Mouse (Mus musculus) kidney, postnatal 36 days (tissue): ENCODE results near the gene Ilf3.

Experiments used
- DNase-seq, 2 experiments: peaks; one replicate each; pipeline ENCODE4 v3.0.0; 2021 to 2022; ENCODE audit warnings: mixed read lengths in 2 of 2

Gene Ilf3

GRCm38 (mm10) chr9:21403745-21404144 is 36.1 kb downstream of the Ilf3 start:
- DNase-seq = no peak

- no peak for DNase-seq
These were observed 37.9 kb downstream of the Ilf3 start for GRCm38 (mm10) chr9:21405525-21405924.

- DNase-seq = peak; percentile 91 to 92
These were observed 40.3 kb downstream of the Ilf3 start for GRCm38 (mm10) chr9:21407951-21408350.

GRCm38 (mm10) chr9:21408624-21409023 is 41.0 kb downstream of the Ilf3 start:
- DNase-seq = no peak

- DNase-seq = peak; percentile 83 to 93
These were observed 42.1 kb downstream of the Ilf3 start for GRCm38 (mm10) chr9:21409592-21410317.

GRCm38 (mm10) chr9:21411669-21412550 is 44.2 kb downstream of the Ilf3 start, which contains the start of gene Qtrt1:
Qtrt1 (plus strand) TSS chr9:21411837.
- DNase-seq = peak; percentile 87 to 90

GRCm38 (mm10) chr9:21417866-21418265 is 50.2 kb downstream of the Ilf3 start:
- no peak for DNase-seq

GRCm38 (mm10) chr9:21419646-21420045 is 52.0 kb downstream of the Ilf3 start:
- DNase-seq = no peak

- DNase-seq = peak; percentile 96 to 100
These were observed 57.2 kb downstream of the Ilf3 start, which contains the start of gene Dnm2 for GRCm38 (mm10) chr9:21424631-21425555. Dnm2 (plus strand) TSS chr9:21424908.

- no peak for DNase-seq
These were observed 57.9 kb downstream of the Ilf3 start for GRCm38 (mm10) chr9:21425556-21425945.

GRCm38 (mm10) chr9:21426013-21426412 is 58.3 kb downstream of the Ilf3 start:
- peak; percentile 52 to 60 for DNase-seq

- no peak for DNase-seq
These were observed 58.9 kb downstream of the Ilf3 start for GRCm38 (mm10) chr9:21426525-21426924.

- DNase-seq = peak; percentile 82
These were observed 60.1 kb downstream of the Ilf3 start for GRCm38 (mm10) chr9:21427773-21428172.

- DNase-seq = no peak
These were observed 60.5 kb downstream of the Ilf3 start for GRCm38 (mm10) chr9:21428178-21428577.

GRCm38 (mm10) chr9:21430724-21431123 is 63.1 kb downstream of the Ilf3 start:
- DNase-seq = no peak

- DNase-seq = no peak
These were observed 64.4 kb downstream of the Ilf3 start for GRCm38 (mm10) chr9:21432066-21432465.

- DNase-seq = no peak
These were observed 66.1 kb downstream of the Ilf3 start for GRCm38 (mm10) chr9:21433766-21434165.

- DNase-seq = no peak
These were observed 66.7 kb downstream of the Ilf3 start for GRCm38 (mm10) chr9:21434410-21434809.

GRCm38 (mm10) chr9:21435777-21436635 is 68.3 kb downstream of the Ilf3 start:
- DNase-seq = no peak

- no peak for DNase-seq
These were observed 69.9 kb downstream of the Ilf3 start for GRCm38 (mm10) chr9:21437577-21437976.

GRCm38 (mm10) chr9:21438219-21438618 is 70.5 kb downstream of the Ilf3 start:
- DNase-seq = peak in 1 of 2 experiments; percentile 38

GRCm38 (mm10) chr9:21439456-21439855 is 71.8 kb downstream of the Ilf3 start:
- DNase-seq = no peak
